Comparison of ENCODE assay signal across 2 mouse cellular contexts in the genomic region with DNA sequence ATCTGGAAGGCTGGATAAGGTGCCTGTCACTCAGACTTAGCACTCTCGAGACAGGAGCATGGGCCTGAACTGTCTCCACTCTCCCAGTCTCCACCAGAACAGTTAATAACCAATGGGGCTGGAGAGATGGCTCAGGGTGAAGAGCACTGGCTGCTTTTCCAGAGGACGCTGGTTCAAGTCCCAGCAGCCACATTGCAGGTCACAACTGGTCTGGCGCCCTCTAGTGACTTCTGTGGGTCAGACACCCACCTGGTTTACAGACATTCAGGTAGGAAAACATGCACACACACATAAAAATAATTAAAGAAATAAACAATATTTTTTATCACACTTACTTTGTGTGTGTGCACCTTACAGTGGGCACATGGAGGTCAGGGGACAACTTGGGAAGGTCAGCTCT.
TF ChIP-seq lines count a peak whose summit lies in the region.

No protein-coding gene starts in this region.

TF ChIP-seq in CH12.LX, 34 proteins besides CTCF, POLR2A, EP300 and RAD21:
- TF ChIP-seq USF1 (IDR thresholded peaks at IDR 0.05; ENCODE audit: low read depth, low read length) (no peak), CHD1 (IDR thresholded peaks at IDR 0.05; ENCODE audit: low read depth, low read length) (no peak), TCF12 (IDR thresholded peaks at IDR 0.05; ENCODE audit: low read depth, low read length) (no peak), MAFK (IDR thresholded peaks at IDR 0.05; ENCODE audit: insufficient replicate concordance, low read length) (no peak), ETS1 (conservative IDR thresholded peaks at IDR 0.05; ENCODE audit: low read depth, low read length) (no peak), CHD2 (IDR thresholded peaks at IDR 0.05; ENCODE audit: low read length) (no peak), IRF4 (IDR thresholded peaks at IDR 0.05; ENCODE audit: low read depth, low read length) (no peak), PAX5 (IDR thresholded peaks at IDR 0.05; ENCODE audit: low read length) (no peak), RCOR1 (conservative IDR thresholded peaks at IDR 0.05; ENCODE audit: low read depth, low read length) (no peak), MYC (IDR thresholded peaks at IDR 0.05; ENCODE audit: low read depth, low read length) (no peak), JUN (IDR thresholded peaks at IDR 0.05; ENCODE audit: insufficient read depth, low read depth, low read length) (no peak), ELF1 (IDR thresholded peaks at IDR 0.05; ENCODE audit: low read depth, low read length) (no peak), MAX (IDR thresholded peaks at IDR 0.05; ENCODE audit: low read length) (no peak), NRF1 (IDR thresholded peaks at IDR 0.05; ENCODE audit: low read depth, low read length) (no peak), JUND (conservative IDR thresholded peaks at IDR 0.05; ENCODE audit: low read depth, low read length) (no peak)

TF ChIP-seq in MEL, 35 proteins besides CTCF, POLR2A, EP300 and RAD21:
- TF ChIP-seq JUND (IDR thresholded peaks at IDR 0.05; ENCODE audit: low read depth, low read length): no peak
- TF ChIP-seq NRF1 (IDR thresholded peaks at IDR 0.05; ENCODE audit: insufficient read depth, low read depth, low read length, poor library complexity, severe bottlenecking): no peak
- no peak for TF ChIP-seq ZKSCAN1 (IDR thresholded peaks at IDR 0.05; ENCODE audit: low read depth, low read length)
- TF ChIP-seq GABPA (IDR thresholded peaks at IDR 0.05; ENCODE audit: low read depth, low read length): no peak
- TF ChIP-seq POLR2AphosphoS5 (IDR thresholded peaks at IDR 0.05; ENCODE audit: borderline replicate concordance, low read depth, low read length): no peak
- no peak for TF ChIP-seq CHD1 (IDR thresholded peaks at IDR 0.05; ENCODE audit: low read depth, low read length)
- TF ChIP-seq ZC3H11A (IDR thresholded peaks at IDR 0.05; ENCODE audit: low read depth, low read length): no peak
- TF ChIP-seq UBTF (IDR thresholded peaks at IDR 0.05; ENCODE audit: borderline replicate concordance, insufficient read depth, low read depth, low read length): no peak
